Mouse (Mus musculus): ENCODE data around the gene Gata2.
A peak's percentile ranks its signal among the peaks of the same experiment; 100 is the strongest.

Gata2 gene

DNA sequence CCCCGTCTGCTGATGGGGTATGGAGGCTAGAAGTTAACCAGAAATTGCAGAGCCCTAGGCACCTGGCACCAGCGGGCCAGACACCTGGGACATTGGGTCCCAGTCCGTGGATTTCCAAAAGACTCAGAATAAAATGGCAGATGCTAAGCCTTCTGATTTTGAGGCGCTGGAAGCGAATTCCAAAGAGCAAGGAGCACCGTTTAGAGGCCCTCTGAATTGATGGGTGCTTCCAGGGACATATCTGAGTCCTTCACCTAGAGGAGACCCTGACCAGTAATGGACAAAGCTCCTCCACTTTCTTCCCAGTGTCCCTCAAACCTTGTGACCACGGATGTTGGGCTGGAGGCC, 1.3 kb downstream of the Gata2 start:
- peak; percentile 36 for DNase-seq (ENCODE audit: extremely low spot score)

DNA sequence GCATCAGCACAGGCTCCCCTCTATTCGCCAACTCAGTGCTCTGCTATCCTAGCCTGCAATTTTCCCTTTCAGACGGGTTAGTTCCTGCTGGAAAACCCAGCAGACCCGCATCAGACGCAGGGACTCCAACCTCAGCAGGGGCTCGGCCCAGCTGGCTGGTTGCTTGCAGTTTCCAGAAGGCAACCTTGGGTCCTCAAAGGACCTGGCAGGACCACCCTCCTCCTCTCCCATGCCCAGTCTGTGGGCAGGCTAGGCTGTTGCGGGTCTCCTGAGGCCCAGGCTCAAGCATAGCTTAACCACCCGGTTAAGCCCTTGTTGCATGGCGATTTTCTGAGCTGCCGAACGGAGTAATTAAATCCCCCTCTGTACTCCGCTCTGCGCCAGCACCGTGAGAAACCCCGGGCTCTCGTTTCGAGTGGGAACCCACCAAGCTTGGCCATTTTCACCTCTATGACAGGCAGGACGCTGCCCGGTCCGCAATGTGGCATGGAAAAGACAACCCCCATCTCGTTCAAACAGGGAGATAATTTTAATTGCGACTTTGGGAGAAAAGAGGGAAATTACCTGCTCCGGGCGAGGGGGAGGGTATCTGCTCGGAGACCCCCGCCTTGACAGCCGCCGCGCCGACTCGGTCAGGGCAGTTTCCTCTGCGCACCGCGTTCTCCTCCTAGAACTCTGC, 2.5 kb downstream of the Gata2 start:
- DNase-seq (ENCODE audit: extremely low spot score): peak; percentile 47

GRCm38 (mm10) chr6:88196733-88197312, 3.1 kb downstream of the Gata2 start:
- peak; percentile 50 for DNase-seq (ENCODE audit: extremely low spot score)

- peak; percentile 65 for DNase-seq (ENCODE audit: extremely low spot score)
Observed at GRCm38 (mm10) chr6:88197313-88198069, 3.8 kb downstream of the Gata2 start.

DNA sequence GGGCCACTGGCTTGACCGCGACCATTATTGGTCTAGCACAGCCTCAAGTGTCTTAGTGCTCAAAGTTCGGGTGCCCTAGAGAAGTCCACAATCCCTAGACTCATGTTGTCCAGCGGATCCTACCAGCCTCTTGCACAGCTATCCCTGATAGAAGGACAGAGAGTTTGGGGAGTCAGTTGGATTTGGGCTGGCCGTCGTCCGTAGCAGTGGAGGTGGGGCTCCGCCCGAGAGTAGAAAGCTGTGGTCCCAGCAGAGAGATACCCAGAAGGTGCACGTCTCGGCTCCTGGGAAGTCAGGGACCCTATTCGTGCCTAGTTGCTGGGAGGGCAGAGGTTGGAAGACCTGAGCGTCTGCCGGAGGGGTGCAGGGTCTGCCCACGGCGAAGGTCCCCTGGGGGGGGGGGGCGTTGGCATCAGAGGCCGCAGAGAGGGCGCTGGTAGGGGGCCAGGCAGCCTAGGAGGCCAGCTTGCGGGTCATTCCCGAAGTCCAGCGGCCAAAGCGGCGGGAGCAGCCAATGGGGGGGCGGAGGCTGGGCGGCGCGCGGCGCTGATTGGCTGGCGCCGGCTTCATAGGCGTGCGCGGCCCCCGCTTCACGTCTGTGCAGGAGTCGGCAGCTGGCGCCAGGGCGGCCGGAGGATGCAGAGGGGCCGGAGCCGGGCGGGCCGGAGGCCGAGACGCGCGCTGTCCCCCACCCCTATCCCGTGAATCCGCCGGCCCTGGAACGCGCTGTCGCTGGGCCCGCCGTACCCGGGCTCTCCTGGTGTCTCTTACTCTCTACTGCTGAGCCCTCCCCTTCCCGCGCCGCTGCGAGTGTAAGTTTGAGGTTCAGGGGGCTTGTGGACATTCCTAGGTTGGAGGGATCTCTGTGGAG, 4.6 kb downstream of the Gata2 start:
- peak; percentile 89 for DNase-seq (ENCODE audit: extremely low spot score)

DNA sequence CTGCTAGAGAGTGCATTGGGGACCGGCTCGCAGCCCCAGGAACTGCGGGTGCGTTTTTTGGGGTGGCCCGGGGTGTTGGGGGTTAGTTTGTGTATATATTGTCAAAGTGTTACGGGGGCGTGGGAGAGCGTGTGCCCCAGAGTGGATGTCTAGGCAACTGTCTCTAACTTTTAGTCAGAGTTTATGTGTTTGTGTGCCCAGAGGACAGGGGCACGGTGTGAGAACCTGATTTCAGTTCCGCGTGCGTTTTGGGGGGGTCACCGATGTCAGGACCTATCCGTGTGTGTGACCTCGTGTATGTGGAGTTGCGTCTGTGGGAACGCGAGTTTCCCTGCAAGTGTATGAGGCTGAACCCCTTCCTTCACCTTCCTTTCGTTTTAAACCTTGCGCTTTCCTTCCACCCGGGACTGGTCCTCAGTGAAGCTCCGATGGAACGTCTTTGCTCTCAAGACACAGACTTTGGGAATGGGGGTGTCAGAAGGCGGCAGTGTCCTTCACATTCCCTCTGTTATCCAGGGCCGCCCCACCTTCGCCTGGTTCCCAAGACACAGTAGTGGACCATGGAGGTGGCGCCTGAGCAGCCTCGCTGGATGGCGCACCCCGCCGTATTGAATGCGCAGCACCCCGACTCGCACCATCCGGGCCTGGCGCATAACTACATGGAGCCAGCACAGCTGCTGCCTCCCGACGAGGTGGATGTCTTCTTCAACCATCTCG, 5.5 kb downstream of the Gata2 start:
- no peak for DNase-seq (ENCODE audit: extremely low spot score)

DNA sequence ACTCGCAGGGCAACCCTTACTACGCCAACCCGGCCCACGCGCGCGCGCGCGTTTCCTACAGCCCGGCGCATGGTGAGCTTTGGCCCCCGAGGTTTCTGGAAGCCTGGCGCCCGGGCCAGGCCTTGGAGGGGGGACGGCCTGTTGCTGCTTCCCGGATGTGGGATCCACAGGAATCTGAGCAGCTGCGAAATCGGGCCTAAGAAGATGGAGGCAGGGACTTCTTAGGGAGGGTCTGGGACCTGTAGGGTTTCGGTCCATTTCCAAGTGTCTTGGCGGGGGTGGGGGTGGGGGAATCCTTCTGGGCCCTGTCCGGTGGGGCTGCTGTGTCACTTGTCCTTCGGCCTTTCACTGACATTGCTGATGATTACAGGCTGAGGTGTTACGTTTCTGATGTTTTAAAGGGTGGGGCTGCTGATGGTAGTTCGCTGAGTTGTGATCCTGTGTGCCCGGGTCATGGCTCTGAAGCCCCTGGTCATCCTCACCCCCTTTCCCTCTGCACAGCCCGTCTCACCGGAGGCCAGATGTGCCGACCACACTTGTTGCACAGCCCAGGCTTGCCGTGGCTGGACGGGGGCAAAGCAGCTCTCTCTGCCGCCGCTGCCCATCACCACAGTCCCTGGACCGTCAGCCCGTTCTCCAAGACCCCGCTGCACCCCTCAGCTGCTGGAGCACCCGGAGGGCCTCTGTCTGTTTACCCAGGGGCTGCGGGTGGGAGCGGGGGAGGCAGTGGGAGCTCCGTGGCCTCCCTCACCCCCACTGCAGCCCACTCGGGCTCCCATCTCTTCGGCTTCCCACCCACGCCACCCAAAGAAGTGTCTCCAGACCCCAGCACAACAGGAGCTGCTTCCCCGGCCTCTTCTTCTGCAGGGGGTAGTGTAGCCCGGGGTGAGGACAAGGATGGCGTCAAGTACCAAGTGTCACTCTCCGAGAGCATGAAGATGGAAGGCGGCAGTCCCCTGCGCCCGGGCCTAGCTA, 6.3 kb downstream of the Gata2 start:
- peak; percentile 40 for DNase-seq (ENCODE audit: extremely low spot score)

- no peak for DNase-seq (ENCODE audit: extremely low spot score)
Observed at GRCm38 (mm10) chr6:88200693-88201609, 7.3 kb downstream of the Gata2 start.

DNA sequence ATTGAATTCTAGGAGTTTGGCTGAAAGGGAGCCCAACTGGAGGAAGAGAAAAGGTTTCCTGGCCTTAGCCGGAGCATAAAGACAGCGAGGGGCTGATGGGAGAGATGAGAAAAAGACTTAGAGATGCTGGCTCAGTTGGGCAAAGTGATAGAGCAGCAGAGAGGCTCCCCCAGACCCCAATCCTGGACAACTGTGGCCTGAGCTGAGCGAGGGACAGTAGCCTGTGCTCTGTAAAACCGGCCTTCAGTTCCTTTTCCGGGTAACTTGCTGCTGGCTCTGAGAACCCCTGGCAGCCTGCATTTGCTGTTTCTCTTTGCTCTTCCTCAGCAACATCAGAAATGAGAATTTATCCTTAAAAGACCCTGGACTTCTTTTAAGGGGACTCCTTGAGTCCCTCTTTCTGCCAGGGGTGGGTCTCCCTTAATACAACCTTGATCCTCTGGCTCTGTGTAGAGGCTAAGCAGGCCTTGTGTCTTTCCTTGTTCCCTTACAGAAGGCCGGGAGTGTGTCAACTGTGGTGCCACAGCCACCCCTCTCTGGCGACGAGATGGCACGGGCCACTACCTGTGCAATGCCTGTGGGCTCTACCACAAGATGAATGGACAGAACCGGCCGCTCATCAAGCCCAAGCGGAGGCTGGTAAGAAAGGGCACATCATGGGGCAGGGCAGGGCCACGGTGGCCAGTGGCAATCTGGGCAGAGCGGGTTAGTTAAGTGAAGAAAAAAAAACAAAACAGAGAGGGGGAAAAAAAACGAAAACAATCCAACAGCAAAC, 8.4 kb downstream of the Gata2 start:
- DNase-seq (ENCODE audit: extremely low spot score): peak; percentile 47

GRCm38 (mm10) chr6:88202921-88203690, 9.4 kb downstream of the Gata2 start:
- peak; percentile 65 for DNase-seq (ENCODE audit: extremely low spot score)

DNA sequence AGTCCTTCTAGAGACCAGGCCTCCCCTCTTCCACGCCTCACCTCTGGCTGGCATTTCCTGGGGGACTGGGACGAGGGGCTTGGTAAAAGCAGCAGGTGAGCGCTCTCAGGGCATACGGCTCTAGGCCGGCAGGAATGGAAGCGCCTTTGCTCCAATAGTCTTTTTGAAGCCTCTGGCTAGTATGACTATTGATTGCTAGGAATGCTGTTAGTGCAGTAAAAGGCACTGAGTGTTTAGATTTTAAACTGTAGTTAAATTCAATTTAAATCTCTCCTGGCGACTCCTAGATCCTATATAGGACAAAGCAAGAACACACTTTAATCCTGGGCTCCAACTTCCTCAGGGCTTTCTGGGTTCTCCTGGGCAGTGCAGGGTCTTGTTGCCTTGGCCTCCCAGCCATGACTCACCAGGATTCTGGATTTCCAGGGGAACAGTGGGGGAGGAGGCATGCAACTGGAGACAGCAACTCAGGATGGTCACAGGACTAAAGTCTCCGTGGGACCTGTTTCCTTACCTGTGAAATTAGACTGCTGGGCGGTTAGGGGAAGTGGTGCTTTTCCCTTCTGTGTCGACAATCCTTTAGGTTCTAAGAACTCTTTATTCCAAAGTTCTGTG, 10.2 kb downstream of the Gata2 start:
- DNase-seq (ENCODE audit: extremely low spot score): peak; percentile 37

GRCm38 (mm10) chr6:88204531-88205385, 11.1 kb downstream of the Gata2 start:
- DNase-seq (ENCODE audit: extremely low spot score): peak; percentile 32

GRCm38 (mm10) chr6:88205386-88205700, 11.7 kb downstream of the Gata2 start:
- peak; percentile 18 for DNase-seq (ENCODE audit: extremely low spot score)

DNA sequence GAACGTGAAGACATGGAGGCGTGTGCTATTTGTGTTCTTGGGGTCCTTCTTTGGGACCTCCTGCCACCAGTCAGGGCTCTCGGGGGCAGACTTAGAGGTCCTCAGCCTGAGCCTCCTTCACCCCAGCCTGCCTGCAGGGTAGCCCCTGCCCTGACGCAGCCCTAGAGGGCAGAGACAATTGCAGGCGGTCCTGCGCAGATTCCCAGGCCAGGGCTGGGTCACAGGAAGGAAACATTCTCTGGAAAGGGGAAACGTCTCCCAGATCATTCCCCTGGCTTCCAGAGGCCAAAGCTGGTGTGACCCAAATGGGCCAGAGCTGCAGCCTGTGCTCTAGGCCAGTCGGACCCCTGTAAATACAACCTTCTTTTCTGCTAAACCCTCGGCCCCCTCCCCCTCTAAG, 12.2 kb downstream of the Gata2 start:
- DNase-seq (ENCODE audit: extremely low spot score): peak; percentile 25

DNA sequence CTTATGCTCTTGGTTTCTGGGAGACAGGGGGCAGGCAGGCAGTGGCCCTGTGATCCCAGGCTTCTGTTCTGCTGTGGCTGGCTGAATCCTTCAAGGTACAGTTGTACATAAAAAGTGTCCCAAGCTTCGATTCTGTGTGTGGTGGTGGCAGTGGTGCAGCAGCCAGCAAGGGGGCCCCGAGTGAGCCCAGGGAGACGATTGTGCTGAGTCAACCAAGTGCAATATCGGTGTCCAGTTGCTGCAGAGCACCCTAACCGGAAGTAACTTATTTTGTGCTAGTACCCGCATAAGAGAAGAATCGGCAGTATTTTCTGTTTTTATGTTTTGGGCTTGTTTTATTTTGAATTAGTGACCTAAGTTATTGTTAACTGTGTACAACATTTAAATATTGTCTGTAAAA, 12.9 kb downstream of the Gata2 start:
- DNase-seq (ENCODE audit: extremely low spot score): no peak

DNA sequence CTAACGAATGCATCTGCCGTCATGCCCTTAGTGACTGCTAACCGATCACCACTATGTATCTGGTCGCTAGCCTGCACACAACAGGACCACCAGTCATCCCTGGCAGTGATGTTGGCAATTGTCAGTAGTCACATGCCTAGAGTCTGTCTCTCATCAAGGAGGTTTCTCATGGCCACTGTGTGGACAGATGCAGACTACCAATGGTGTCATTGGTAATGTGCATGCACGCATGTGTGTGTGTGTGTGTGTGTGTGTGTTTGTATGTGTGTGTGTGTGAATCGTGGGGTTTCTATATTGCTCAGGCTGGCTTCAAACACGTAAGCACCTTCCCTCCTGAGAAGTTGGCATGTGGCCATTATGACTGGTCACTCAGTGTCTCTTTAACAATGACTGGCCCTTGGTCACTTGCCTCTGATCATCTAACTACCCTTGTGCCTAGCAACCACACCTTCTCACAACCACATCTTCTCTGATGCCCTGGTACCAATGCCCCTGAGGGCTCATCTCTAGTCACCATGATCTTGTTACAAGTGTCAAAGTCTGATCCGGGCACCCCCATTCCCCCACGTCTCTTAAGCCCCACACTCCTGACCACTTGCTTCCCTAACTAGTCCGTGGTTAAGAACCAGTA, 13.8 kb downstream of the Gata2 start:
- no peak for DNase-seq (ENCODE audit: extremely low spot score)
